Mouse (Mus musculus) bone marrow, adult 2 months (tissue): ENCODE data around the gene Fbxw2.
"Not testable (repeated sequence)": the region's sequence is repeated elsewhere in the genome, so short reads cannot be mapped to it uniquely, and the experiment has no call there.

Experiments used
- CTCF ChIP-seq: fragments of 200-500 bp; IDR thresholded peaks from 2 replicates; pipeline ENCODE4 v1.5.1; 2011; ENCODE audit warnings: low read length, control low read depth; ENCODE audit not compliant: control insufficient read depth, insufficient read depth
- POLR2A ChIP-seq: fragments of 200-500 bp; IDR thresholded peaks from 2 replicates; pipeline ENCODE4 v1.6.1; 2011; ENCODE audit warnings: low read depth, mild to moderate bottlenecking, control low read depth, low read length, borderline replicate concordance; ENCODE audit not compliant: control insufficient read depth

DNA sequence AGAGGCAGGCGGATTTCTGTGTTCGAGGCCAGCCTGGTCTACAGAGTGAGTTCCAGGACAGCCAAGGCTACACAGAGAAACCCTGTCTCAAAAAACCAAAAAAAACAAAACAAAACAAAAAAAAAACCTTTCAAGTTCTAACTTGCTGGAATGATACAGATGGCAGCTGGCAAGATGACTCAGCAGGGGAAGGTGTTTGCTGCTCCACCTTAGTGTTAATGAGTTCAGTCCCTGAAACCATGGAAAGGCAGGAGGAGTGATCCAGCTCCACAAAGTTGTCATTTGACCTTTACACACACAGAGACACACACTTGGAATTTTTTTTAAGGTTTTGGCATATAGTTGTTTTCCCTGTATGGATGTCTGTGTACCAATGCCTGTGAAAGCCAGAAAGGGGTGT is 10.2 kb downstream of the Fbxw2 start:
- TF ChIP-seq CTCF, POLR2A: not testable (repeated sequence)
